Mouse (Mus musculus) brain, embryonic 18.5 days (tissue): ENCODE data around the gene Lrp10.

Source experiments
- DNase-seq: peaks from one replicate; pipeline ENCODE4 v3.0.0-alpha.2; 2012; ENCODE audit warnings: low read depth, low spot score

Gene Lrp10

DNA sequence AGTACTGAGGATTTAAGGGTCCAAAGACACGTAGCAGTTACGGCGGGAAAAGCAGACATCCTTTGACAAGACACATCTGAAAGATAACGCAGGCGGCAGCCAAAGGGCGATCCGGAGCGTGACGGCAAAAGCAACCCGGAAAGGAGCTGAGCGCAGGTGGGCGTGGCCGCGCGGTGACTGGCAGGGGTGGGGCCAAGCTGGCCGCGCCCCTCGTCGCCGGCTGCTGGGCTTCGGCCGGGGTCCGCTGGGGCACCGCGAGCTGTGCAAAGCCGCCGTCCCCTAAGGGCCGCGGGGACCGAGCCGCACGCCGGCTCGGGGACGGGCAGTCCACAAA, at the start of gene Lrp10:
Gene Lrp10, plus strand, starts transcription at position 179 of the 334 bp plus-strand sequence.
- DNase-seq = no peak

DNA sequence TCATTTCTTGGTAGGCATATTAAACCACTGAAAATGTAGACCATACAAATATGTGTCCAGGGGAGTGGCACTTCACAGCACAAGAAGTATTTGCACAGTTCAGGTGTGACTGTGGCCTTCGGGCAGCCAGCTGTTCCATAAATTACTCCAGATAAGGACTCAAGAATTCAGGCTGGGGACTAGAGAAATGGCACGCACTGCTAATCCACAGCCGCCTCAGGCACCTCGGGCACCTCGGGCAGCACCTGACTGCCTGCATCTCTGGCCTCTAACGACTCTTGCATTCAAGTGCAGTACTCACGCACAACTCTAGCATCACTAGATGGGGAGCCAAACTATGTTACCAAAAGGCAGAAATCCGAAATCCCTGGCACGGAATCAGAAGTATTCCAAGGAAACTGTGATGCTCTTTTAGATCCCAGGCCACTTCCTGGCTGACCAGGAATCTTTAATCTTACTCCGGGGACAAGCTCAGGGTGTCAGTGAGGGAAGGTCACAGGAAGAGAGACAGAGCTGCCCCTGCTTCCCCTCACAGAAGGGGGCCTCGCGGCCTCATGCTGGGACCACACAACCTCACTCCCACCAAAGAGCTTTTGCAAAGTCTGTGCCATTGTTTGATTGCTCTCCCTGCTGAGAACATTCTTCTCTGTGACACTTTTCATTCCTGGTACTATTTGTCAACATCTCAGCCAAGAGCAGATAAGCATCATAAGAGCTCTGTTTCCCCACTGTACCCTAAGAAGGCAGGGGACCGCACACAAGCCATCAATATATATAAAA, 48.5 kb upstream of the Lrp10 start:
- no peak for DNase-seq

DNA sequence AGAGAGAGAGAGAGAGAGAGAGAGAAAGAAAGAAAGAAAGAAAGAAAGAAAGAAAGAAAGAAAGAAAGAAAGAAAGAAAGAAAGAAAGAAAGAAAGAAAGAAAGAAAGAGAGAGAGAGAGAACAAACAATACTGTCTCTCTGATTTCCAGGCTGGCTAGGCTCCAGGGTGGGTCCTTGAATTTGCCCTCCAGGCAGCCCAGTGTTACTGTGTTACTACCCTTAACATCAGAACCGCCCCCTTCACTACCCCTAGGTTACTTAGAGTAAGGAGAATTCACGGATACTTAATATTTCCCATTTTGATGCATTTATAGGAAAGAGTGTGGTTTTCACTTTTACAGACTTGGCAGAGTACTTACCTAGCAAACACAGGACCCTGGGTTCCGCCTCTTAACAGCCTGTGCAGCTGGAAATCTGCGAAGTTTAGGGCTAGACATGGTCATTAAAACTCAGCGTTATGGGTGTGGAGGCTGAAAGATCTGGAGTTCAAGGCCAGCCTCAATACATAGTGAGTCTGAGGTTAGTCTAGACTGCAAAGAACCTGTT, 47.6 kb upstream of the Lrp10 start:
- DNase-seq = no peak

DNA sequence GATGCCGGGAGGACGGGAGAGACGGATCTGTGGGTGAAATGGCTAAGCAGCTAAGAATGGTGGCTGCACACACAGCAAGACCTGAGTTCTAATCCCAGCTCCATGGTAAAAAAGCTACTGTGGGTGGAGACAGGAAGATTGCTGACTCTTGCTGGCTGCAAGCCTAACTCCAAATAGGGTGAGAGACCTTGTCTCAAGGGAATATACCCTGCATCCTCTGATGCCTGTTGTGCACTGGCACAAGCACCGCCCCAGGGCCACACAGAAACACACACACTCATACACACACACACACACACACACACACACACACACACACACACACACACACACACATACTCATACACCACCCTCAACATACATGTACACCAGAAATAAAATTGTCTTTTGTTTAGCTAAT, 47.1 kb upstream of the Lrp10 start:
- DNase-seq = no peak

DNA sequence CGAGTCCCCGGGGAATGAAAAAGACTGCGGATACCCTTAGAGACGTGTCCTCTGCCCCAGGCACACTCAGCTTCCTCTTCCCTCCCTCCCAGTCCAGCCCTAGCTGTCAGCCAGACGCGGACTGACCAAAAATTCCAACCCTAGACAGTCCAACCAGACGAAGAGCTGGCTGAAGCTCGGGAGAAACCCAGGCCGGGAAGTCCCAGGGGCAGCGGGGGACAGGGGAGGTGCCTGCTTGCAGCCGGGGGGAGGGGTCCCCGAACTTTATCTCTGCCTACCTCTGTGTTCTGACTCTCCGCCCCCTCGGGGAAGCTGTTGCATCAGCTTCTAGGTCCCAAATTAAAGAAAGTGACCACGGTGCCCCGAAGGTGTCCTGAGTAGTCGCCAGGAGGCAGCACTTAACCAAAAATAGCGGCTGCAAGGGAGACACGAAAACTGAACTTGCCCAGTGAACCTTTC, 46.3 kb upstream of the Lrp10 start, which contains the start of gene Slc7a7:
Gene Slc7a7, minus strand, starts transcription at position 158 of the 459 bp plus-strand sequence.
- DNase-seq = no peak

DNA sequence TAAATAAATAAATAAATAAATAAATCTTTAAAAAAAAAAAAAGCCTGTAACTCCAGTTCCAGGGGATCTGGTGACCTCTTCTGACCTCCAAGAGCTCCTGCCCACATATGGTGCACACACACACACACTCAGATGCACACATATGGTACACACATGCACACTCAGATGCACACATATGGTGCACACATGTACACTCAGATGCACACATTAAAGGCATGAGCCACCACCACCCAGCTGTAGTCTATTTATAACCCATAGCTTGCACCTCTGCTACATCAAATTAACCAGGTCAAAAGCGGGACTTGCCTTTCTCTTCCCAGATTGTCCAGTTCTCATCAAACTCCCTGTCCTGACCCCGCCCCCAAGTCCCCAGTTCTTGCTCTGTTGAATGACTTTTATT, 42.9 kb upstream of the Lrp10 start:
- no peak for DNase-seq

DNA sequence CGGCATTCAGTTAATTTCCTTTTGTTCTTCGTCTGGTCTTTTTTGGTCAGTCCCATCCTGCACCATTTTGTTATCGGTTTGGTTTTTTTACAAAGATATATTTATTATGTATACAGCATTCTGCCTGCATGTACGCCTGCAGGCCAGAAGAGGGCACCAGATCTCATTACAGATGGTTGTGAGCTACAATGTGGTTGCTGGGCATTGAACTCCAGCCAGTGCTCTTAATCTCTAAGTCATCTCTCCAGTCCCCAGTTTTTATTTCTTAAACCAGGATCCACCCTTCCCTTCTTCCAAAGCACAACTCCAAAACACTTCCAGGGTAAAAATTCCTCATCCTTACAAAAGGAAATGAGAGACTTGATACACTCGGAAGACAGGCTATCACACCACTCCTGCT, 40.5 kb upstream of the Lrp10 start:
- DNase-seq = no peak

DNA sequence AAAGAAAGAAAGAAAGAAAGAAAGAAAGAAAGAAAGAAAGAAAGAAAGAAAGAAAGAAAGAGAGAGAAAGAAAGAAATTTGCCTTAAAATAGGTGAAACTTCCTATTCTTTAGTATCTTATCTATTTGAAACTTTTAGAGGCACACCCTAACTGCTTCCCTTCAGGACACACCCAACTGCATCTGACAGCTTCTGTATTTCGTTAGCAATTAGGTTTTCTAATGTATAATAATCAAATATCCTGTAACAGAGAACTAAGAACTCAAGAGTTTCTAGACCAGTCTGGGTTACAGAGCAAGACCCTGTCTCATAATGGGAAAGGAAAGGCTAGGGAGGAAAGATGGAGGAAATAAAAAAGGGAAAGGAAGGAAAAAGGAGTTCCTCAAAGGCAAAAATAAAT, 39.3 kb upstream of the Lrp10 start:
- no peak for DNase-seq

DNA sequence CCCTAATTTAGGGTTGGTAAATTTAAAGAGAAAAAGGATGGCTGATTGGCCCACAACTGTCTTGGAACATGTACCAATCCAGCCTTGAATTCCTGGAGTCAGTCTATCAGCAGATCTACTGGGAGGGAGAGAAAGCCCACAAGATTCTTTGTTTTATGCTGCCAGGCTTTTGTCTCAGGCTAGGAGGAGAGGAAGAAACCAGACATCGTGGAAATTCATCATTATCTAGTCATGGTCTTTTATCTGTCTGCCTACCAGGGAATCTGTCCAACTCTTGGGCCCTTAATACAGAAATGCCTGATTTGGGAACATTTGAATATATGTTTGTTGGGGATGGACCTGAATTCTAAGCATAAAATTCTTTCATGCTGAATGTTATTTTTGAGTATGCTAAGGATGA, 38.4 kb upstream of the Lrp10 start:
- DNase-seq = no peak

DNA sequence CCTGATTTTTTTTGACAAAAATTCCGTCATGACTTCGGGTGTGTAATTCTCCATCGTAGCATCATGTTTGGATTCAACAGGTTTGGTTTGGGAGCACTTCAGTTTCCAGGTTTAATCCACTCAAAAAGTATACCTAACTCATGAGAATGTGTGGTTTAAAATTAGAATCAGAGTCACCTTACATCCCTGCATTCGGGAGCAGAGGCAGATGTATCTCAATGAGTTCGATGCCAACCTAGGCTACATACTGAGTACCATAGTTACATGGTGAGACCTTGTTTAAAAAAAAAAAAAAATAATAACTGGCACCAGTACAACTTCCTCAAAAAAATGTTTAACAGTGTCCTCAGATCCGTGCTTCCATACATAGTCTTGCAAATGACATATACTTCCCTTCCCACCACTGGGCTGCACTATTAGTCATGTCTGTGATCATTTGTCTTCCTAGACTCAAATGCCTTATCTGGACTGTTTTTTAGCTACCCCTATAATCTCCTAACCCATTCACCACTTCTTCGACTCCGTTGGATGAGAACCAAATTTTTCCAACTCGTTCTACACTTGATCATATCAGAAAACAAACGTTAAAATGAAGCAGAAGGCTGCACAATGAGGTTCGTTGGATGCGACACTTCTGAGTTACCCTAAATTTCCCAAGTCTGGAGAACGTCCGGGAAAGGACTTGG, 37.8 kb upstream of the Lrp10 start:
- DNase-seq = no peak

DNA sequence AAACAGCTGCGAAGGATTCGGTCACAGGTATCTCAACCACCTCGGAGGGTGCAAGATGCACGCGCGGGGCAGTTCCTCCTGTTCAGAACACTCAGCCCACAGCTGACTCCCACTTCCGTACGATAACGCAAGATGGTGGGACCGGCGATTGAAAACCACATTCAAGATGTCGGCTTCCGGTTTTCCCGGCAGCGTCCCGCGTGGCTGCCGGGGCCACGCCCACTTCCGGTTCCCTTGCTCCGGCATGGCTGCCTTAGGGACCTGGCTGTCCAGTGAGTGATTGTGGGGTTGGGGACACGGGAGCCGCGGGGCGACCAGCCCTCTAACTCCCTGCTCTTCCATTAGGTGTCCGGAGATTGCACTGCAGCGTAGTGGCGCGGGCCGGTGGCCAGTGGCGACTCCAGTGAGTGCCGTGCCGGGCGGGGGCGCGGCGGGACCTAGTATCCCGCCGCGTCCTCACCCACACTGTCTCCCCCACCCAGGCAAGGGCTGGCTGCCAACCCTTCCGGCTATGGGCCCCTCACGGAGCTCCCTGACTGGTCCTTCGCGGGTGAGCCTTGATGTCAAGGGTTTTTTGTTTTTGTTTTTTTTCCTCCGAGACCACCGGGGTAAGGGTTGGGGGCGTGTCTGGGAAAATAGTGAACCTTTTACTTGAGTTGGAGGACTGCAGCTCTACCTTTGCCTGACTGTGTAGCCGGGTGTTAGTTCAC, 37.1 kb upstream of the Lrp10 start, which contains the start of gene Mrpl52:
Gene Mrpl52, plus strand, starts transcription at position 221 of the 710 bp plus-strand sequence.
- peak; percentile 78 for DNase-seq

DNA sequence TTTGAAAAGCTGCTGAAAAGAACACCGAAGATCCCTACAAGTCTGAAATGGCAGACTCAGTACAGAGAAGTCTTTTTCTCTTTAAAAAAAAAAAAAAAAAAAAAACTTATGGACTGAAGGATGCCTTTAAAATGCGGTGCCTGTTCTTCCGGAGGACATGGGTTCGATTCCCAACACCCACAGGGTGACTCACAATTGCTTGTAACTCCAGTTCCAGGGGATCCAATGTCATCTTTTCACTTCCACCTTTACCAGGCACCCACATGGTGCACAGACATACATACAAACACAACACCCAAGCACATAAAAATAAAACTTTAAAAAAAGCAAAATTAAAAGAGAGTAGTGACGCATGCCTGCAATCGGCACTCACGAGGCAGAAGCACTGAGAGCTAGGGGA, 36.2 kb upstream of the Lrp10 start:
- DNase-seq = no peak

DNA sequence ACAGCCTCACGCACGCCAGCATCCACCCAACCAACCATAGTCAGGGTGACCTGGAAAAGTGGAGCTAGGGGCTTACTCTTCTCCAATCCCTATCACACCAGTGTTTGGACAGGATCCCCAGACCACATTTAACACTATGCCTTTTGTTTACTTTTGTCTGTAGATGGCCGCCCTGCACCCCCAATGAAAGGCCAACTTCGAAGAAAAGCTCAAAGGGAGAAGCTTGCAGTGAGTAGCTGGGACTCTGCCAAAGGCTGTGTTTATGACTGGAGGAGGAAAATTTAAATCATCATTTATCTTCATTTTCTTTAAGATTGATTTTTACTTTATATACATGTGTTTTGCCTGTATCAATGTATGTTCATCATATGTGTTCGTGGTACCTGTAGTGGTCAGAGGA, 35.5 kb upstream of the Lrp10 start:
- no peak for DNase-seq

DNA sequence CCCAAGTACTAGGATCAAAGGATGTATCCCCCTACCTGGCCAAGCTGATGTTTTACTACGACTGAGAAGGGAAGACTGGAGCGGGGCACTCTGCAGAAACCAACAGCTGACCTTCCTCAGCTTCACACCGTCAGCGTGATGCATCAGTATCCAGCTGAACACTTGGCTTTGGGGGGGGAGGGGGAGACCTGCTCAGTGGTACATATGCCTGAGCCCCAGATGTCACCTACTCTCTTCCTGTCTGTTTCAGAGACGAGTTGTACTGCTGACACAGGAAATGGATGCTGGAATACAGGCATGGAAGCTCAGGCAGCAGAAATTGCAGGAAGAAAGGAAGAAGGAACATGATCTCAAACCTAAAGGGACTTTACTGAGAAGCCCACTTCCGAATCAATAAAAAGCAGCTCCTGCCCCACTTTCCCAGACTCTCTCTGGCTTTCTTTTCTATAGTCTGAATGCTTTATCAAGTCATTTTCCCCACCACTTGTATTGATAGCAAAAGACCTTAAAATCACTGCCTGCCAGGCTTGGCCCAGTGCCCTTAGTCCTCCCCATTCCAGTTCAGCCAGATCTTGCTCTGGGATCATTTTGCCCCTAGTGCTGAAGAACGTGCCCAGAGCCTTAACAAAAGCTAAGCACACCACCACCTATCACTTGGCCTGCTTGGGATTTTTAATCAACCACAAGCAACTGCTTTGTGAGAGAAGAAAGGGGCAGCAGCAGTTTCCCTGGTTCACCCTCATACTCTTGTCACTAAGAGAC, 34.4 kb upstream of the Lrp10 start:
- DNase-seq = no peak

DNA sequence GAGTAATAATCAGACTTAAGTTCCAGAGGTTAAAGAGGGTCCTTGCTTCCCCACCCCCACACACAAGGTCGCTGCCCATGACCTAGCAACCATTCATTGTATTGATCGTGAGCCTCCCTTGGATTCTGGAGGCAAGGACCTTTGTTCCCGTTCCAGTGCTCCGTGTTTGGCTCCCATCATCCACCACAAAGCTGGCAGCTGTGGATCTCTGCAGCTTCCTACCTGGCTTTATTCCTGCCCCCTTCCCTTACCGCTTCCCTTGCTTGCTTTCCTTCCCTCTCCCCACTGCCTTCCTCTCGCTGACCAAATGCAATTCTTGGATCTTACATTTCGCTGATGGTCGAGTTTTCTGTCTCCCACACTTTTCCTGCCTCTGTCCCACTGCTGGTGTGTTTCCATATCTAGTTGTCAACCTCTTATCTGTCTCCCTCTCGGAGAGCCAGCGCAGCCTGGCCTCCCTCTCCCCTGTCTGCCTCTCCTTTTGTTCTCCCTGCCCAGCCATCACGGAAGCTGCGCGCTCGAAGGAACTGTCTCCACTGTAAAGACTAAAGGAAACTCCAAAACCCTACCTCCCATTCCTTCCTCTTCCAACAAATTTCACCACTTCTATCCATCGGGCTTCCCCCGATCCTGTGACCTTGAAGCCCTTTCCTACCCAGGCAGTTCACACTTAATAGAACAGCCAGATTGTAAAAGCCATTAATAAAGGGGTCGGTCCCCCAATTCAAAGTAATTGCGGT, 33.4 kb upstream of the Lrp10 start:
- no peak for DNase-seq

DNA sequence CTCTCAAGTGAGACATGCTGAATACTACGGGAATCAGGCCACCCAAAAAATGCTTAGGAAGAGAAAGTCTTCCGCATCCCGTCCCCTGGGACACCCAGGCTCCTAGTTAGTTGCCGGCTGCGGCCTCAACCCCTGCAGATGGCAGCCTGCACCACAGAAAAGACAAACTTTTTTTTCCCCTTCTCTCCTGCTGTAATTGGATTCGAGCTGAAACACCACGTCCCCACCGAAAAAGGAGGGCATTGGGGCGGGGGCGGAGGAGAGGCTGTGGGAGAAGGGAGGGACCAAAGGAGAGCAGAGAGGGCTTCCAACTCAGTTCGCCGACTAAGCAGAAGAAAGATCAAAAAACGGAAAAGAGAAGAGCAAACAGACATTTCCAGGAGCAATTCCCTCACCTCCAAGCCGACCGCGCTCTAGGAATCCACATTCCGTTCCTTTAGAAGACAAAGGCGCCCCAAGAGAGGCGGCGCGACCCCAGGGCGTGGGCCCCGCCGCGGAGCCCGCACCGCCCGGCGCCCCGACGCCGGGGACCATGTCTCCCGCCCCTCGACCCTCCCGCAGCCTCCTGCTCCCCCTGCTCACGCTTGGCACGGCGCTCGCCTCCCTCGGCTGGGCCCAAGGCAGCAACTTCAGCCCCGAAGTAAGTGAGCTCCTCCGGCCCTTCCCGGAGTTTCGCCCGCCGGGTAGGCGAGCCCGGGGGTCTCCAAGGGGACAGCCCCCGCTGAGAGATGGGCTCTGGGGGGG, 32.4 kb upstream of the Lrp10 start, which contains the start of gene Mmp14:
Gene Mmp14, plus strand, starts transcription at position 279 of the 744 bp plus-strand sequence.
- no peak for DNase-seq

DNA sequence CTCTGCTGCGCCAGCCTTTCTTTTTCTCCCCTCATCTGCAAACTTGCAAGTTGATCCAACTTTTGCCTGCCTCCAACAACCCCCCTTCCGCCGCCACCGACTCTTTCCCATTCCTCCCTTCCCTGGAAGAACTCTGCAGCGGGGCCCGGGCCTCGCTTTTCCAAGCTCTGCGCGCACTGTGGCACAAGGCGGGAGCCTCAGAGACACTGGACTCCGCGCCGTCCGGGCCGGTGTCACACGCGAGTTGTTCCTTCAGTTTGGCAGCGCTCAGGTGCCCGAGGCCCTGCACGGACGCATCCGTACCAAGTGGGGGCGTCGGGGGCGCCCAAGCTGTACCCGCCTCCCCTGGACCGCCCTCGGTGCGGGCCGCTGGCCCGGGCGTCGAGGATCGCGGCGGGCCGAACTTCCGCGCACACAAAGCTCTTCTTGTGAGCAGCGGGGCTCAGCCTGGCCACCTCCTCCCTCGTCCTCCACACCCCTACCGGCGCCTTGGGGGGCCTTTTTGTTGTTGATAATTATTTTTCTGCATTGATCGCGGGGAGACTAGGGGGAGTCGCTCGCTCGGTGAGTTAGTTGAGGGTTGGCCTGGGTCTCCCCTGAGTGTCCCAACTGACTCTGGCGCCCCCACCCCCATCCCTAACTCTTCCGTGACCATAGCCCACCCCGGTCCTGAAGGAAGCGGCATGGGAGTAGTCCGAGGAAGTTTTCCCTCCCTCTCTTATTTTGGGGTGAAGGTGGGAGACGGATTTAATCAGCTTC, 31.7 kb upstream of the Lrp10 start:
- no peak for DNase-seq

DNA sequence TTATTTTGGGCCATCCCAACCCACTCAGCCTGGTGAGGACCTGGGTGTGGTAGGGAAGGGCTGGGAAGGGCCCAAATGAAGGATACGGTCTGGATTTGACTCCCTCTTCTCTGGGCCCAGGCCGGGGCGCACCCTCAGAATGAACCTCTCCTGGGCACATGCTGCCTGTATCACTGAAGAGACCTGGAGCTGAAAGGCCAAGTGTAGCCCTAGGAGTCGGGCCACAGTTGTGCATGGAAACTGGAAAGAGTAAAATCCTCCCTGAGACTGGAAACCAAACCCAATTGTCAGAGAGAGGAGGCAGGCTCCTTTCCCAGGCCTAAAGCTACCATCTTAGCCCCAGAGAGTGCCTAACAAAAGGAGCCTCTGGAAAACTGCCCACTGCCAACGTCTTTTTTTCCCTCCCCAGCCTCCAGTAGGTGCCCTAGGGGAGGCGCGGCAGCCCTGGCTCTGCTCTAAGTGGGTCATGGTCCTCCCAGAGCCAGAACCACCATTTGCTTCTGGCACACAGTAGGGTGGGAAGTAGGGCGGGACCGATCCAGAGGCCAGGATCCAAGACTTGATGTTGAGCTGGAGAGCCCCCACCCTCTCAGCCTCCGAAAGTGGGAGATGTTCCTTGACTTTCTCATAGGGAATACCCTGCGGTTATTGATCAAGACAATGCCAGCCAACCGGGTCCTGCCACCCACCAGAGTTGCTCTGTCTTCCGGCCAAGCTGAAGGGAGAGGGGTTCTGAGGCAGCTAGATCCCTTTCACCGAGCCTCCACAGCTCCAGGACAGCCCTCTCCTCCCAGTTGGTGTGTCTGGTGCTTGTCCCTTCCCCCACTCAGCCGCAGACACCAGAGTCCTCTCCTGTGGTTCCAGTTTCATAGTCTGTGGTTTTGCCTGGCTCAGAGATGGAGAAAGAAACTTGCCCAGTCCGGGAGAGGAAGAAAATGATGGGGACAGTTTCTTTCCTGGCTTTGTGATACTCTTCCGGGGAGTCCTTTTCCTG, 30.8 kb upstream of the Lrp10 start:
- no peak for DNase-seq
